Mouse (Mus musculus): ENCODE results near the gene Ubp1. TPM values are rescaled to one million over a fixed set of nuclear protein-coding genes. Genes with fewer than 3 reads are reported as not detected.
A peak's percentile ranks its signal among the peaks of the same experiment; 100 is the strongest.

The Ubp1 gene
- polyA plus RNA-seq, 1 experiment: 44.7 TPM

- Histone ChIP-seq H3K4me1 (ENCODE audit: control insufficient read depth, insufficient read depth, low read length) (peaks cover 6% of the 10 kb centered on the region; the same call in 1 of the 2 replicates), H3K27ac (ENCODE audit: insufficient read depth, low read depth, low read length) (no peak overlapping the region), H3K4me3 (ENCODE audit: insufficient read depth, low read depth, low read length) (no peak overlapping the region), H3K36me3 (ENCODE audit: control insufficient read depth, insufficient read depth, low read length) (no peaks in the 10 kb centered on the region; the same call in 1 of the 2 replicates), H3K27me3 (replicated peaks; ENCODE audit: control insufficient read depth, insufficient read depth, low read length) (no peaks in the 10 kb centered on the region)
- no peak for DNase-seq
- no peak for TF ChIP-seq CTCF (conservative IDR thresholded peaks at IDR 0.05; ENCODE audit: insufficient read depth, insufficient read length, low read depth, low read length)
- TF ChIP-seq POLR2A (IDR thresholded peaks at IDR 0.05; ENCODE audit: low read depth, low read length): no peak
- WGBS: 94% methylated on average over 10 of the region's 10 CpGs
Measured at GRCm38 (mm10) chr9:113976264-113976663, 45.5 kb downstream of the Ubp1 start.

- WGBS: 46% methylated on average over 11 of the region's 11 CpGs
- no peak overlapping the region for H3K27ac ChIP-seq (ENCODE audit: insufficient read depth, low read depth, low read length)
- no peak overlapping the region for H3K4me3 ChIP-seq (ENCODE audit: insufficient read depth, low read depth, low read length)
- H3K27me3 ChIP-seq (replicated peaks; ENCODE audit: control insufficient read depth, insufficient read depth, low read length): no peaks in the 10 kb centered on the region
- H3K4me1 ChIP-seq (ENCODE audit: control insufficient read depth, insufficient read depth, low read length): peaks cover 8% of the 10 kb centered on the region; the same call in 1 of the 2 replicates
- DNase-seq: no peak
- TF ChIP-seq POLR2A (IDR thresholded peaks at IDR 0.05; ENCODE audit: low read depth, low read length) (no peak), CTCF (conservative IDR thresholded peaks at IDR 0.05; ENCODE audit: insufficient read depth, insufficient read length, low read depth, low read length) (no peak)
- H3K36me3 ChIP-seq (ENCODE audit: control insufficient read depth, insufficient read depth, low read length): no peaks in the 10 kb centered on the region; the same call in 1 of the 2 replicates
Measured at GRCm38 (mm10) chr9:113977225-113977840, 46.6 kb downstream of the Ubp1 start.

- Histone ChIP-seq H3K27me3 (replicated peaks; ENCODE audit: control insufficient read depth, insufficient read depth, low read length) (no peaks in the 10 kb centered on the region), H3K4me1 (ENCODE audit: control insufficient read depth, insufficient read depth, low read length) (peaks cover 14% of the 10 kb centered on the region; the same call in 1 of the 2 replicates), H3K27ac (ENCODE audit: insufficient read depth, low read depth, low read length) (no peak overlapping the region), H3K4me3 (ENCODE audit: insufficient read depth, low read depth, low read length) (no peak overlapping the region), H3K36me3 (ENCODE audit: control insufficient read depth, insufficient read depth, low read length) (no peaks in the 10 kb centered on the region; the same call in 1 of the 2 replicates)
- no peak for TF ChIP-seq POLR2A (IDR thresholded peaks at IDR 0.05; ENCODE audit: low read depth, low read length)
- TF ChIP-seq CTCF (conservative IDR thresholded peaks at IDR 0.05; ENCODE audit: insufficient read depth, insufficient read length, low read depth, low read length): no peak
- 41% methylated on average over 7 of the region's 7 CpGs for WGBS
- DNase-seq: peak; percentile 30
Measured at GRCm38 (mm10) chr9:113978656-113979055, 47.9 kb downstream of the Ubp1 start.

GRCm38 (mm10) chr9:113979356-113979755 lies 48.6 kb downstream of the Ubp1 start:
- Histone ChIP-seq H3K27ac (ENCODE audit: insufficient read depth, low read depth, low read length) (no peak overlapping the region), H3K4me1 (ENCODE audit: control insufficient read depth, insufficient read depth, low read length) (peaks cover 14% of the 10 kb centered on the region; the same call in 1 of the 2 replicates), H3K36me3 (ENCODE audit: control insufficient read depth, insufficient read depth, low read length) (no peaks in the 10 kb centered on the region; the same call in 1 of the 2 replicates), H3K4me3 (ENCODE audit: insufficient read depth, low read depth, low read length) (no peak overlapping the region), H3K27me3 (replicated peaks; ENCODE audit: control insufficient read depth, insufficient read depth, low read length) (no peaks in the 10 kb centered on the region)
- 52% methylated on average over 13 of the region's 13 CpGs for WGBS
- TF ChIP-seq POLR2A (IDR thresholded peaks at IDR 0.05; ENCODE audit: low read depth, low read length) (no peak), CTCF (conservative IDR thresholded peaks at IDR 0.05; ENCODE audit: insufficient read depth, insufficient read length, low read depth, low read length) (no peak)
- peak; percentile 69 for DNase-seq

- no peak overlapping the region for H3K4me3 ChIP-seq (ENCODE audit: insufficient read depth, low read depth, low read length)
- no peak overlapping the region for H3K27ac ChIP-seq (ENCODE audit: insufficient read depth, low read depth, low read length)
- H3K27me3 ChIP-seq (replicated peaks; ENCODE audit: control insufficient read depth, insufficient read depth, low read length): no peaks in the 10 kb centered on the region
- peaks cover 18% of the 10 kb centered on the region; the same call in 1 of the 2 replicates for H3K4me1 ChIP-seq (ENCODE audit: control insufficient read depth, insufficient read depth, low read length)
- peak; percentile 33 for DNase-seq
- 53% methylated on average over 16 of the region's 16 CpGs for WGBS
- no peaks in the 10 kb centered on the region for H3K36me3 ChIP-seq (ENCODE audit: control insufficient read depth, insufficient read depth, low read length)
- TF ChIP-seq POLR2A (IDR thresholded peaks at IDR 0.05; ENCODE audit: low read depth, low read length) (no peak), CTCF (conservative IDR thresholded peaks at IDR 0.05; ENCODE audit: insufficient read depth, insufficient read length, low read depth, low read length) (no peak)
Measured at GRCm38 (mm10) chr9:113981099-113981880, 50.6 kb downstream of the Ubp1 start.

GRCm38 (mm10) chr9:113982451-113982850 lies 51.7 kb downstream of the Ubp1 start:
- no peak for DNase-seq
- Histone ChIP-seq H3K27me3 (replicated peaks; ENCODE audit: control insufficient read depth, insufficient read depth, low read length) (no peaks in the 10 kb centered on the region), H3K36me3 (ENCODE audit: control insufficient read depth, insufficient read depth, low read length) (no peaks in the 10 kb centered on the region), H3K4me3 (ENCODE audit: insufficient read depth, low read depth, low read length) (no peak overlapping the region), H3K27ac (ENCODE audit: insufficient read depth, low read depth, low read length) (no peak overlapping the region), H3K4me1 (ENCODE audit: control insufficient read depth, insufficient read depth, low read length) (peaks cover 26% of the 10 kb centered on the region; the same call in 1 of the 2 replicates)
- 75% methylated on average over 2 of the region's 2 CpGs for WGBS
- TF ChIP-seq CTCF (conservative IDR thresholded peaks at IDR 0.05; ENCODE audit: insufficient read depth, insufficient read length, low read depth, low read length) (no peak), POLR2A (IDR thresholded peaks at IDR 0.05; ENCODE audit: low read depth, low read length) (no peak)
